ENCODE assay signal across 8 mouse cellular contexts in genomic region chr4:82399406-82400380, GRCm38 (mm10).
DNase-seq lines count a peak whose midpoint lies in the region; ATAC-seq and TF ChIP-seq lines count a peak whose summit lies in the region.

No protein-coding gene starts in this region.

- intact Hi-C loops in heart, postnatal 36 days (cut with DNase I): loop anchor here (2.0 kb wide), 2 partner anchors 35 to 105 kb away; no protein-coding TSS in a partner anchor

- H3K4me2 ChIP-seq in forebrain, embryonic 13.5 days: peak overlapping the region; percentile 25; the same call in 1 of the 2 replicates
- no peak overlapping the region for H3K4me2 ChIP-seq in liver, postnatal 0 days (ENCODE audit: low read depth, low read length)
- H3K4me2 ChIP-seq in stomach, embryonic 14.5 days (replicated peaks; ENCODE audit: low read depth, low read length): no peak overlapping the region

- peaks cover 72% of the 10 kb centered on the region for H3K4me1 ChIP-seq in forebrain, embryonic 13.5 days
- peaks cover 17% of the 10 kb centered on the region for H3K4me1 ChIP-seq in liver, postnatal 0 days (ENCODE audit: insufficient read depth)
- H3K4me1 ChIP-seq in stomach, embryonic 14.5 days (ENCODE audit: control insufficient read depth, insufficient read depth, low read length): peaks cover 35% of the 10 kb centered on the region

- no peak for TF ChIP-seq CTCF in layer of hippocampus, adult 2 months (conservative IDR thresholded peaks at IDR 0.05)
- no peak for TF ChIP-seq CTCF in liver, postnatal 0 days (IDR thresholded peaks at IDR 0.05; ENCODE audit: low read depth)

- TF ChIP-seq EP300 in liver, postnatal 0 days (IDR thresholded peaks at IDR 0.05; ENCODE audit: low read depth): no peak

- peak; percentile 23 to 32 for DNase-seq in layer of hippocampus, adult 2 months (ENCODE audit: low spot score in 2 of 2)
- no peak for DNase-seq in layer of hippocampus, adult 18-20 months (ENCODE audit: low spot score in 2 of 2)
- DNase-seq in adrenal gland, postnatal 25 days: peak; percentile 69
- DNase-seq in heart, postnatal 36 days: peak; percentile 68 to 76
- no peak for DNase-seq in liver, postnatal 0 days
- no peak for DNase-seq in urinary bladder, adult 2 months (ENCODE audit: low spot score)

- H3K9me3 ChIP-seq in forebrain, embryonic 13.5 days (replicated peaks): no peaks in the 10 kb centered on the region
- H3K9me3 ChIP-seq in liver, postnatal 0 days (ENCODE audit: low read length): no peaks in the 10 kb centered on the region
- H3K9me3 ChIP-seq in stomach, embryonic 14.5 days (ENCODE audit: control insufficient read depth, low read depth, low read length): no peaks in the 10 kb centered on the region

- no peaks in the 10 kb centered on the region for H3K27me3 ChIP-seq in forebrain, embryonic 13.5 days
- H3K27me3 ChIP-seq in liver, postnatal 0 days (ENCODE audit: insufficient read depth, low read length): no peaks in the 10 kb centered on the region
- no peaks in the 10 kb centered on the region for H3K27me3 ChIP-seq in stomach, embryonic 14.5 days (ENCODE audit: control insufficient read depth, insufficient read depth, low read length)

- no peaks in the 10 kb centered on the region for H3K36me3 ChIP-seq in forebrain, embryonic 13.5 days (ENCODE audit: poor library complexity, severe bottlenecking)
- no peaks in the 10 kb centered on the region for H3K36me3 ChIP-seq in liver, postnatal 0 days (replicated peaks; ENCODE audit: insufficient read depth, low read length)
- H3K36me3 ChIP-seq in stomach, embryonic 14.5 days (ENCODE audit: control insufficient read depth, insufficient read depth, low read length): no peaks in the 10 kb centered on the region

- 44% methylated on average over 11 of the region's 11 CpGs for WGBS in forebrain, embryonic 13.5 days
- 49% methylated on average over 11 of the region's 11 CpGs for WGBS in liver, postnatal 0 days (ENCODE audit: insufficient replicate concordance)
- WGBS in stomach, embryonic 14.5 days: 48% methylated on average over 11 of the region's 11 CpGs

- peak; percentile 58; the same call in 1 of the 2 replicates for ATAC-seq in forebrain, embryonic 13.5 days
- no peak for ATAC-seq in liver, postnatal 0 days
- ATAC-seq in stomach, embryonic 14.5 days (ENCODE audit: insufficient number of reproducible peaks, insufficient read depth, low FRiP score, low read depth): peak; percentile 60; the same call in 1 of the 2 replicates

- H3K4me3 ChIP-seq in layer of hippocampus, adult 2 months: no peak overlapping the region
- no peak overlapping the region for H3K4me3 ChIP-seq in forebrain, embryonic 13.5 days
- H3K4me3 ChIP-seq in liver, postnatal 0 days (ENCODE audit: low read depth, low read length): no peak overlapping the region
- no peak overlapping the region for H3K4me3 ChIP-seq in stomach, embryonic 14.5 days (ENCODE audit: low read depth, low read length)

- H3K27ac ChIP-seq in layer of hippocampus, adult 2 months: peak overlapping the region; percentile 34; the same call in 1 of the 2 replicates
- H3K27ac ChIP-seq in forebrain, embryonic 13.5 days: peak overlapping the region; percentile 46
- peak overlapping the region; percentile 59 for H3K27ac ChIP-seq in liver, postnatal 0 days (ENCODE audit: low read depth)
- peak overlapping the region; percentile 40; the same call in 1 of the 2 replicates for H3K27ac ChIP-seq in stomach, embryonic 14.5 days (ENCODE audit: low read length)

- H3K9ac ChIP-seq in forebrain, embryonic 13.5 days: no peak overlapping the region
- H3K9ac ChIP-seq in liver, postnatal 0 days (replicated peaks): no peak overlapping the region
- no peak overlapping the region for H3K9ac ChIP-seq in stomach, embryonic 14.5 days (replicated peaks; ENCODE audit: low read depth, low read length)

Comparison
In these comparisons a context has a peak if more than half of its experiments do, and no peak if none do; other contexts are left out.
1. DNase-seq: peak in layer of hippocampus, adult 2 months (2 of 2), adrenal gland, postnatal 25 days (single experiment) and heart, postnatal 36 days (2 of 2); none in layer of hippocampus, adult 18-20 months (0 of 2), liver, postnatal 0 days (single experiment) and urinary bladder, adult 2 months (single experiment).
2. Peak in every context shown above with its lines, with median percentiles within 50 percentile points of each other: H3K27ac ChIP-seq.